Mouse (Mus musculus) lung, embryonic 16.5 days (tissue): ENCODE measurements at regions not wholly inside any gene's neighbourhood (a gene's known extent, or its start where the extent isn't known, plus 50 kb on each side); places are given as distances from the start of the nearest gene placed in this dataset.
A peak's percentile ranks its signal among the peaks of the same experiment; 100 is the strongest.

Experiments used
- ATAC-seq: fragments of 200-750 bp; cut with Nextera tagmentation; 2 replicates; pipeline ENCODE4 v1.8.0; 2017; ENCODE audit warnings: low read depth, mild to moderate bottlenecking, moderate library complexity
- H3K27ac ChIP-seq: fragments of 300-500 bp; sonication (generic); 2 replicates; pipeline ENCODE4 v1.5.1; 2014; ENCODE audit warnings: mild to moderate bottlenecking, control low read depth, low read length
- H3K27me3 ChIP-seq: fragments of 300-500 bp; sonication (generic); 2 replicates; pipeline ENCODE4 v1.6.1; 2014; ENCODE audit warnings: low read depth, low read length, mixed read lengths; ENCODE audit not compliant: control insufficient read depth, insufficient read depth
- H3K36me3 ChIP-seq: fragments of 300-500 bp; sonication (generic); 2 replicates; pipeline ENCODE4 v1.6.1; 2014; ENCODE audit warnings: low read length; ENCODE audit not compliant: control insufficient read depth, insufficient read depth
- H3K4me1 ChIP-seq: fragments of 300-500 bp; sonication (generic); replicated peaks from 2 replicates; pipeline ENCODE4 v1.6.1; 2014; ENCODE audit warnings: low read length, mixed read lengths; ENCODE audit not compliant: control insufficient read depth, insufficient read depth
- H3K4me2 ChIP-seq: fragments of 300-500 bp; sonication (generic); 2 replicates; pipeline ENCODE4 v1.6.1; 2014; ENCODE audit warnings: low read depth, low read length, control low read depth
- H3K4me3 ChIP-seq: fragments of 300-500 bp; sonication (generic); 2 replicates; pipeline ENCODE4 v1.5.1; 2014; ENCODE audit warnings: mild to moderate bottlenecking, low read length, control low read depth
- H3K9ac ChIP-seq: fragments of 300-500 bp; sonication (generic); 2 replicates; pipeline ENCODE4 v1.6.1; 2014; ENCODE audit warnings: low read length, control low read depth
- H3K9me3 ChIP-seq: fragments of 300-500 bp; sonication (generic); 2 replicates; pipeline ENCODE4 v1.6.1; 2016; ENCODE audit warnings: low read length; ENCODE audit not compliant: control insufficient read depth
- WGBS: fragments of 180-500 bp; shearing (Covaris S2); extraction: QIAGEN DNeasy Blood & Tissue Kit; methylation state at CpG from one replicate; pipeline ENCODE4 v1.1.7; 2014; 5-methylcytosine and 5-hydroxymethylcytosine counted together

- no peaks in the 10 kb centered on the region for H3K27me3 ChIP-seq
- H3K4me3 ChIP-seq, result no peak overlapping the region
- no peak overlapping the region for H3K9ac ChIP-seq
- peak; percentile 65 for ATAC-seq
- H3K4me1 ChIP-seq, result no peaks in the 10 kb centered on the region
- H3K27ac ChIP-seq, result no peak overlapping the region
- H3K4me2 ChIP-seq, result no peak overlapping the region
- 0% methylated on average over 2 of the region's 2 CpGs for WGBS
- no peaks in the 10 kb centered on the region for H3K9me3 ChIP-seq
- no peaks in the 10 kb centered on the region for H3K36me3 ChIP-seq
Observed at GRCm38 (mm10) chr13:105377038-105377437, 66.4 kb upstream of the Htr1a start.

- Histone ChIP-seq H3K9me3 (no peaks in the 10 kb centered on the region), H3K4me1 (no peaks in the 10 kb centered on the region), H3K36me3 (no peaks in the 10 kb centered on the region), H3K27me3 (no peaks in the 10 kb centered on the region), H3K9ac (no peak overlapping the region), H3K4me2 (no peak overlapping the region), H3K4me3 (no peak overlapping the region), H3K27ac (no peak overlapping the region)
- WGBS, result 81% methylated on average over 9 of the region's 9 CpGs
- ATAC-seq, result no peak
Observed at GRCm38 (mm10) chr13:105378587-105378986, 64.9 kb upstream of the Htr1a start.

GRCm38 (mm10) chr13:105387016-105387772 is 56.2 kb upstream of the Htr1a start:
- WGBS, result 49% methylated on average over 4 of the region's 4 CpGs
- ATAC-seq, result no peak
- H3K9me3 ChIP-seq, result no peaks in the 10 kb centered on the region
- H3K27me3 ChIP-seq, result no peaks in the 10 kb centered on the region
- H3K36me3 ChIP-seq, result no peaks in the 10 kb centered on the region
- H3K27ac ChIP-seq, result no peak overlapping the region
- no peak overlapping the region for H3K4me3 ChIP-seq
- no peak overlapping the region for H3K4me2 ChIP-seq
- no peaks in the 10 kb centered on the region for H3K4me1 ChIP-seq
- H3K9ac ChIP-seq, result no peak overlapping the region
